Mouse (Mus musculus): Measurements from ENCODE around the gene Arid1b. TPM values are rescaled to one million over a fixed set of nuclear protein-coding genes. Genes with fewer than 3 reads are reported as not detected.

Gene Arid1b
- total and polyA plus RNA-seq, 3 experiments = 11.8 to 27.8 (median 26.8) TPM

DNA sequence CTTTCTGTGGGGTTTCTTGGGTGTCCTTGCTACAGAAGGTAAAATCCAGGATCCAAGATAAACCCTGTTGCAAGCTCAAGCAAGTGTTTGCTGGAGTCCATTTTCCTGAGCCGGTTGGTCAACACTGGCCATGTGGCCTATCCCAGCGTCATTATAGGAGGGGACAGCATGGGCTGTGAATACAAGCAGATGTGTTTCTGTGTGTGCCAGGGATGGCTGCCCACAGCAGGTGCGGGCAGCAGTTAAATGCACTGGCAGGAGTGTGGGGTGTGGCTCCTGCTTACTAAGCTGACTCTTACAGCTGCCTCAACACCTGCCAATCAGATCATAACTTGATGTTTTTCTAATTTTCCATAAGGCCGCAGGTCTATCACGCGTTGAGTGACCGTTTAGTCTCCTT lies 336.5 kb downstream of the Arid1b start:
- H3K27ac ChIP-seq = no peak overlapping the region
- DNase-seq = no peak
- H3K4me1 ChIP-seq (ENCODE audit: control insufficient read depth, insufficient read depth, low read length) = no peaks in the 10 kb centered on the region
- H3K27me3 ChIP-seq (ENCODE audit: control insufficient read depth, insufficient read depth, low read length) = no peaks in the 10 kb centered on the region
- no peak overlapping the region for H3K4me3 ChIP-seq
- intact Hi-C loops (cut with DNase I) = no loop called here
- H3K36me3 ChIP-seq (ENCODE audit: control insufficient read depth, insufficient read depth, low read length) = no peaks in the 10 kb centered on the region
- TF ChIP-seq POLR2A (IDR thresholded peaks at IDR 0.05; ENCODE audit: insufficient read depth, low read depth, low read length) (no peak), EP300 (IDR thresholded peaks at IDR 0.05; ENCODE audit: insufficient read depth, low read depth, low read length) (no peak), CTCF (IDR thresholded peaks at IDR 0.05) (no peak)
- WGBS = 92% methylated on average over 7 of the region's 7 CpGs
- no peak overlapping the region for H3K9ac ChIP-seq (ENCODE audit: low read depth, low read length)
- H3K79me2 ChIP-seq (replicated peaks; ENCODE audit: control insufficient read depth, insufficient read depth, low read length) = no peaks in the 10 kb centered on the region

DNA sequence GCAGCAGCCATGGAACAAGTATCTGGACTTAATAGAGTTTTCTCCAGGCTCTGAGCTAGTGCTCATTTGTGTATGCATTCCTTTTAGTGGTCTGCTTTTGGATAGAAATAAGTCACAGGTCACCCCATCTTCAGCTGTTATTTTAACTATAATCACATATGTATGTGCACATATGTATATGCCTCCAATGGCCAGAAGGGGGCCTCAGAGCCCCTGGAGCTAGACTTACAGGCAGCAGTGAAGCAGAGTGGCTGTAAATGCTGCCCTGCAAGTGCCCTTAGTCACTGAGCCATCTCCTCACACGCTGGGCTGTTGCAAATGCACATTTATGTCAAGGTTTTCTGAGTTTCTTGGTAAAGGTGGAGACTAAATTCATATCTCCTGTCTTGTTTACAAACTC lies 337.3 kb downstream of the Arid1b start:
- no peaks in the 10 kb centered on the region for H3K27me3 ChIP-seq (ENCODE audit: control insufficient read depth, insufficient read depth, low read length)
- no peaks in the 10 kb centered on the region for H3K36me3 ChIP-seq (ENCODE audit: control insufficient read depth, insufficient read depth, low read length)
- H3K4me3 ChIP-seq = no peak overlapping the region
- no peak overlapping the region for H3K27ac ChIP-seq
- no peak overlapping the region for H3K9ac ChIP-seq (ENCODE audit: low read depth, low read length)
- no peaks in the 10 kb centered on the region for H3K79me2 ChIP-seq (replicated peaks; ENCODE audit: control insufficient read depth, insufficient read depth, low read length)
- no peak for DNase-seq
- 92% methylated on average over 1 of the region's 1 CpGs for WGBS
- intact Hi-C loops (cut with DNase I) = no loop called here
- H3K4me1 ChIP-seq (ENCODE audit: control insufficient read depth, insufficient read depth, low read length) = no peaks in the 10 kb centered on the region
- TF ChIP-seq CTCF (IDR thresholded peaks at IDR 0.05) (peak; percentile 52), POLR2A (IDR thresholded peaks at IDR 0.05; ENCODE audit: insufficient read depth, low read depth, low read length) (no peak), EP300 (IDR thresholded peaks at IDR 0.05; ENCODE audit: insufficient read depth, low read depth, low read length) (no peak)

DNA sequence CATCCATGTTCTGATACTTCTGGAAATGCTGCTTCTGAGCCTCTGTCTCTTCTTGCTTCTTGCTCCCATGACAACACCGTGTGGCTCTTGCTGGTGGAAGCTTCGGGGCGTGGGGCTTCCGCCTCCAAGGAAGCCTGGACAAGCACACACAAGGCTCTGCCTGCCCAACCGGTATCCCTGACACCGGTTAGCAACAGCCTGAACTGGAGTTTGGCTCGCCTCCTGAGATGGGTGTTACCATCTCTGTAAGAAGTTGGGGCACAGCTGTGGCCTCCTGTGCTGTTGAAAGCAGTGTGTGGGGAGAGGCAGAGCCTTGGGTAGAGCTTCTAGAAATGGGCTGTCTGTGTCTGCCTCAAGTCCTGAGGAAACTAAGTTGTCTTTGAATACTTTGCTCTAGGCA lies 340.4 kb downstream of the Arid1b start:
- no peak overlapping the region for H3K27ac ChIP-seq
- TF ChIP-seq EP300 (IDR thresholded peaks at IDR 0.05; ENCODE audit: insufficient read depth, low read depth, low read length) = no peak
- no peak for TF ChIP-seq CTCF (IDR thresholded peaks at IDR 0.05)
- TF ChIP-seq POLR2A (IDR thresholded peaks at IDR 0.05; ENCODE audit: insufficient read depth, low read depth, low read length) = no peak
- H3K36me3 ChIP-seq (ENCODE audit: control insufficient read depth, insufficient read depth, low read length) = no peaks in the 10 kb centered on the region
- 78% methylated on average over 7 of the region's 7 CpGs for WGBS
- no peaks in the 10 kb centered on the region for H3K27me3 ChIP-seq (ENCODE audit: control insufficient read depth, insufficient read depth, low read length)
- no peaks in the 10 kb centered on the region for H3K4me1 ChIP-seq (ENCODE audit: control insufficient read depth, insufficient read depth, low read length)
- no peaks in the 10 kb centered on the region for H3K79me2 ChIP-seq (replicated peaks; ENCODE audit: control insufficient read depth, insufficient read depth, low read length)
- no peak overlapping the region for H3K4me3 ChIP-seq
- intact Hi-C loops (cut with DNase I) = no loop called here
- peak in 1 of 2 experiments; percentile 34 for DNase-seq
- H3K9ac ChIP-seq (ENCODE audit: low read depth, low read length) = no peak overlapping the region

- H3K79me2 ChIP-seq (replicated peaks; ENCODE audit: control insufficient read depth, insufficient read depth, low read length) = no peaks in the 10 kb centered on the region
- H3K36me3 ChIP-seq (ENCODE audit: control insufficient read depth, insufficient read depth, low read length) = no peaks in the 10 kb centered on the region
These were observed 350.3 kb downstream of the Arid1b start for GRCm38 (mm10) chr17:5344426-5344825.

DNA sequence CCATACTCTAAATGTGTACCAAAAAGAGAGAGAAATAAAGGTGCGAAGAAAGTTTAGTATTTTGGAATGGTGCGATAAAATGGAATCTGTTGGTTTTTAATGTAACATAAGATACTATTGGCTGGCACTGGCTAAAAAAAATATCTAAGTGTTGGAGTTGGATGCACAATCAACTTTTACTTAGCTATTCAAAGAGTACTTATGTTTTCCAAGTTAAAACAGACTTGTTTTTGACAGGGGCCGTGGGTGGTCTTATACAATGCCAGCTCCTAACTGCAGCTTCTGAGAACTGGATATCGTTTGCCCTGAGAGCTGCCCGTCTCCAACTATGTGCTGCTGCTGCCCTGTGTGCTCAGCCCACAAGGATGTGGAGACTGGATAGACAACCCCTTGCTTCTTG lies 351.7 kb downstream of the Arid1b start:
- no peaks in the 10 kb centered on the region for H3K27me3 ChIP-seq (ENCODE audit: control insufficient read depth, insufficient read depth, low read length)
- H3K79me2 ChIP-seq (replicated peaks; ENCODE audit: control insufficient read depth, insufficient read depth, low read length) = no peaks in the 10 kb centered on the region
- no peak overlapping the region for H3K9ac ChIP-seq (ENCODE audit: low read depth, low read length)
- no peaks in the 10 kb centered on the region for H3K36me3 ChIP-seq (ENCODE audit: control insufficient read depth, insufficient read depth, low read length)
- H3K27ac ChIP-seq = no peak overlapping the region
- TF ChIP-seq POLR2A (IDR thresholded peaks at IDR 0.05; ENCODE audit: insufficient read depth, low read depth, low read length) = no peak
- no peak for TF ChIP-seq CTCF (IDR thresholded peaks at IDR 0.05)
- TF ChIP-seq EP300 (IDR thresholded peaks at IDR 0.05; ENCODE audit: insufficient read depth, low read depth, low read length) = no peak
- intact Hi-C loops (cut with DNase I) = no loop called here
- H3K4me3 ChIP-seq = no peak overlapping the region
- H3K4me1 ChIP-seq (ENCODE audit: control insufficient read depth, insufficient read depth, low read length) = no peaks in the 10 kb centered on the region
- DNase-seq = no peak
- WGBS = 94% methylated on average over 5 of the region's 5 CpGs

More at GRCm38 (mm10) chr17:5344426-5344825, 350.3 kb downstream of the Arid1b start:
- Histone ChIP-seq H3K9ac (ENCODE audit: low read depth, low read length) (no peak overlapping the region), H3K27ac (no peak overlapping the region), H3K4me3 (no peak overlapping the region), H3K4me1 (ENCODE audit: control insufficient read depth, insufficient read depth, low read length) (no peaks in the 10 kb centered on the region), H3K27me3 (ENCODE audit: control insufficient read depth, insufficient read depth, low read length) (no peaks in the 10 kb centered on the region)
- WGBS = 95% methylated on average over 1 of the region's 1 CpGs
- intact Hi-C loops (cut with DNase I) = no loop called here
- TF ChIP-seq EP300 (IDR thresholded peaks at IDR 0.05; ENCODE audit: insufficient read depth, low read depth, low read length) (no peak), CTCF (IDR thresholded peaks at IDR 0.05) (no peak), POLR2A (IDR thresholded peaks at IDR 0.05; ENCODE audit: insufficient read depth, low read depth, low read length) (no peak)
- DNase-seq = no peak

GRCm38 (mm10) chr17:5352901-5353300 lies 358.8 kb downstream of the Arid1b start:
- no peaks in the 10 kb centered on the region for H3K36me3 ChIP-seq (ENCODE audit: control insufficient read depth, insufficient read depth, low read length)
- H3K27me3 ChIP-seq (ENCODE audit: control insufficient read depth, insufficient read depth, low read length) = no peaks in the 10 kb centered on the region
- WGBS = 31% methylated on average over 5 of the region's 5 CpGs
- H3K9ac ChIP-seq (ENCODE audit: low read depth, low read length) = no peak overlapping the region
- no peaks in the 10 kb centered on the region for H3K79me2 ChIP-seq (replicated peaks; ENCODE audit: control insufficient read depth, insufficient read depth, low read length)
- TF ChIP-seq EP300 (IDR thresholded peaks at IDR 0.05; ENCODE audit: insufficient read depth, low read depth, low read length) (no peak), CTCF (IDR thresholded peaks at IDR 0.05) (peak; percentile 28), POLR2A (IDR thresholded peaks at IDR 0.05; ENCODE audit: insufficient read depth, low read depth, low read length) (no peak)
- no peak overlapping the region for H3K27ac ChIP-seq
- intact Hi-C loops (cut with DNase I) = no loop called here
- no peak overlapping the region for H3K4me3 ChIP-seq
- peak; percentile 36 to 43 for DNase-seq
- H3K4me1 ChIP-seq (ENCODE audit: control insufficient read depth, insufficient read depth, low read length) = peaks cover 1% of the 10 kb centered on the region; the same call in 1 of the 2 replicates

Measured in heart, adult 2 months (tissue).